Mouse (Mus musculus) layer of hippocampus, postnatal 10 days (tissue): ENCODE results near the gene Oscp1. TPM values are rescaled to one million over a fixed set of nuclear protein-coding genes. Genes with fewer than 3 reads are reported as not detected.
"Not testable (repeated sequence)": the region's sequence is repeated elsewhere in the genome, so short reads cannot be mapped to it uniquely, and the experiment has no call there.

Source experiments
- DNase-seq, 2 experiments: peaks; one replicate each; pipeline ENCODE4 v3.0.0; 2021; ENCODE audit warnings: low spot score in 2 of 2
- total RNA-seq, 2 experiments: library from RNA; stranded (reverse); gene quantifications; 2 replicates each; pipeline ENCODE4 v1.2.3; 2021

Oscp1 gene
- total RNA-seq, 2 experiments from 2014 or later, result 43.2 to 53.0 TPM

DNA sequence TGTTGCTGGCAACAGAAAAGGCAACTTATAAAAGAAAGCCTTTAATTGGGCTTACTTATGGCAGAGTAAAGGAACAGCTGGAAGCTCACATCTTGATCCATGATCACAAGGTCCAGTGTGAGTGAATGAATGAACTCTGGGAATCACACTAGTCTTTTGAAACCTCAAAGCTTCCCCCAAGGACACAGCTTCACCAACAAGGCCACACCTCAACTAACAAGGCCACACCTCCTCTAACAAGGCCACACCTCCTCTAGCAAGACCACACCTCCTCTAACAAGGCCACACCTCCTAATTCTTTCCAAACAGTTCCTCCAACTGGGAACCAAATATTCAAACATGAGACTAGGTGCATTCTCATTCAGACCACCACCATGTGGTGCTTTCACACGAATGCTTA lies 23.2 kb downstream of the Oscp1 start:
- no peak for DNase-seq

DNA sequence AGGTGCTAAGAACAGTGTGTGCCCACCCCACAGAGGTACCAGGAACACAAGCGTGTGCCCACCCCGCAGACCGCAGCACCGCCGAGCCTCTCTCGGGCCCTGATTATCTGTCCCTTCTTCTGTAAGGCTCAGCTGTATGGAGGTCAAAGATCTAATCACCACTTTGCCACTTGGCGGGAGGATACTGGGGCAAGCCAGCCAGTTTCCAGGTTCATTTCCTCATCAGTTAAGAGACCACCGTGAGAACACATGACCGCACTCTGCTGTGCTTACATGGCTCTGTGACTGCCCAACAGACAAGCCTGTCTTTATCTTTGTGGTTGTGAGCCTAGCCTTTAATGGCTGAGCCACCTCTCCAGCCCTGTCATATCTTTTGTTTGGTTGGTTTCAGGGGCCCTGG lies 24.7 kb downstream of the Oscp1 start:
- no peak for DNase-seq

DNA sequence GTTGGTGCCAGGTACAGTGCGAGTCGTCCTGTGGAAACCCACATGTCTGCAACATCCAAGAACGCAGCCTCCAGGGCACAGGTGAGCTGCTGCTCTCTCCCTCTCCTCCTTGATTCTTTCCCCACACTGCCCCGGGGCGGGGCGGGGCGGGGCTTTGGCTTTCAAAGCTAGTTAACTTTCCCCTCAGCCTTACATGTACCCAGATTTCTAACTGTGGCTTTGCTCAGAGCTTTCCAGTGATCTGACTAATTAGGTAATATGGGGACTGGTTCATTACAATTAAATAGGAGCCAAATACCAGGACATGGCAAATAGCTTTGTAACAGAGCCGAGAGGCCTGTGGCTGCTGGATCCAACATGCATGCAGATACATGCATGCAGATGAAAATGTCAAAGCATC lies 26.0 kb downstream of the Oscp1 start:
- no peak for DNase-seq

DNA sequence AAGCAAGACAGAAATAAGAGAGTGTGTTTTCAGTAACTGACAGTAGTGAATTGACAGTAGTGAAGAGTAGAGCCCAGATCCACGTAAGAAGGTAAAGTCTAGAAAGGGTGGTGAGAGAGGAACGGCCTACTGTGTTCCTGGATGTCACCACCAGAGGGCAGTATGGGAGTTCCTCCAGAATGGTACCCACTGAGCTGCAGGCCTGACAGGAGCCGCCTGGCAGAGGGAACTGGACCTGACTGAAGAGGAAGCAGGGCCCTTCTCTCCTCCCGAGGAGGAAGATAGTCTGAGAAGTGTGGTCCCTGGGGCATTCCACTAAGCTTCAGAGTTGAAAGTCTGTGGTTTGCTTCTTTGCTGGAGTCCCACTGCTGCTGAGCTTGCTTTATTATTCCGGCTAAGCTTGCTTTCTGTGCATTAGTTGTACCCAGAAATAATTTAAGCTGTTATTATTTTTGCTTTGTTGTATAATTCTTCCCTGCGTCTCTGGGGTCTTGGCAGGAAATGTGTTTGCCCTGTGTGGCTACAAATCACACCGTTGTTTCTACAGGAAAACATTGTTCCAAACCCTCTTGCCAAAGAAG lies 27.7 kb downstream of the Oscp1 start:
- DNase-seq, result peak; percentile 80 to 84

DNA sequence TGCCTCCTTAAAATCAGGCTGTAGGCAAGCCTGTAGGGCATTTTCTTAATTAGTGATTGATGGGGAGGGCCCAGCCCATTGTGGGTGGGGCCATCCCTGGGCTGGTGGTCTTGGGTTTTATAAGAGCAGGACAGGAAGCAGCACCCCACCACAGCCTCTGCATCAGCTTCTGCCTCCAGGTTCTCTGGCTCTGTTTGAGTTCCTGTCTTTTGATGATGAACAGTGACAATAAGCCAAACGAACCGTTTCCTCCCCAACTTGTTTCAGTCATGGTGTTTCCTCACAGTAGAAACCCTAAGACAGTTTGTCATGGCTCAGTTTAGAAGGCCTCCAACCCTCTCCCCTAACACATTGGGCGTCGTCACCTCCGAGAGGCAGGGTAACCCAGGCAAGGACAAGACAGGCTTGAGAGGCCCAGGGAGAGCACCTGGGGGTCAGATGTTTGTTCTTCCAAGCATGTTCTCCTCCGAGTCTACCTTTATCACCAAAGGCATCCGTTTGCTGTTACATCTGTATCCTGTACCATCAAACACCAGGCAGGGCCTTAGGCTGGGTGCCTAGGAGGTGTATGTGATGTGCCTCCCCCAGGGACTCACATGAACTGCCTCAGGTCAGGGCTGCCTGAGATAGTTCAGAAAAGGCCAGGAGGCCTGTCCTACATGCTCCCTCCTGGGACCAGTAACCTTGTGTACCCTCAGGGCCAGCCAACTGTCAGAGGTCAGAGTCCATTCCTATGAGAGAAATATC lies 31.9 kb downstream of the Oscp1 start:
- no peak for DNase-seq

DNA sequence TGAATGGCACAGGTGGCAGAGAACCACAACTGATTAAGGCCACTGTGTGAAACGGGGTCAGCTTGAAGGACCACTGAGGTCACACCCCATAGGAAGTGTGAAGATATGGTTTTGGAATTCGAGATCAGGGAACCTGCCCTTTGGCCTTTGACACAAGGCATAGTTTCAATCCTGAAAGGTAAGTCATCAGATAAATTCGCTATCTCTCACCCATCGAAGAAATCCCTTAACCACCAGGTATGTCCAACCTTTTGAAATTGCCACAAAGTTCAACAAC lies 32.4 kb downstream of the Oscp1 start:
- DNase-seq, result no peak

DNA sequence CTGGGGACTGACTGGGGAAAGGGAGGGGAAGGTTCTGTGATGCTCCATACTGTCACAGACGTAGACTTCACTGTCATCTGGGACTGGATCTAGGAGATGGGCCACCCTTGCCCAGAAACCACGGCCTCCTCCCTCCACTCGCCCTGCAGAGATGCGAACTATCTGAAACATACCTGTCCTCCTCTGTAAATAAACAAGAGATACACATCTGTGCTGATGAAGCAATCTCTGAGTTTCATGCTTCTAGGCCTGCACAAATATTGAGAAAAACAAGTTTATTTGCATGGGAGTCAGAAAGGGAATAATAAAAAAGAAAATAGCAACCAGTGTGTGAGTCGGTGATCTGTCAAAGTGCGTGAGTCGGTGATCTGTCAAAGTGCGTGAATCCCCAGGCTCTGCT lies 33.5 kb downstream of the Oscp1 start:
- DNase-seq, result no peak

DNA sequence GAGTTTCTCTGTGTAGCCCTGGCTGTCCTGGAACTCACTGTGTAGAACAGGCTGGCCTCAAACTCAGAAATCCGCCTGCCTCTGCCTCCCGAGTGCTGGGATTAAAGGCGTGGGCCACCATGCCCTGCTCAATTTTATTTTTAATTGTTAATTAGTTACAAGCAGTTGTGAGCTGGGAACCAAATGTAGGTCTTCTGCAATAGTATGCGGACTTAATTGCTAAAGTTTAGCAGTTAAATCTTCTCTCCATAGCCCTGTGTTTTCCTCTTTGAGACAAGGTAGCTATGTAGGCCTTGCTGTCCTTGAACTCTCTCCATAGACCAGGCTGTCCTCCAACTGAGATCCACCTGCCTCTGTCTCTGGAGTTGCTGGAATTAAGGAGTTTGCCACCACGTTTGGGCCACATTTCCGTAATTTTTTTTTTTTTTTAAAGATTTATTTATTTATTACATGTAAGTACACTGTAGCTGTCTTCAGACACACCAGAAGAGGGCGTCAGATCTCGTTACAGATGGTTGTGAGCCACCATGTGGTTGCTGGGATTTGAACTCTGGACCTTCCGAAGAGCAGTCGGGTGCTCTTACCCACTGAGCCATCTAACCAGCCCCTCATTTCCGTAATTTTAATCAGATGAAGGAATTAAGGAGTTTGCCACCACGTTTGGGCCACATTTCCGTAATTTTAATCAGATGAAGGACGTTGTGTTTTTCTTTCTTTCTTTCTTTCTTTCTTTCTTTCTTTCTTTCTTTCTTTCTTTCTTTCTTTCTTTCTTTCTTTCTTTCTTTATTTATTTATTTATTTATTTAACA lies 37.5 kb downstream of the Oscp1 start:
- DNase-seq, result not testable (repeated sequence)

DNA sequence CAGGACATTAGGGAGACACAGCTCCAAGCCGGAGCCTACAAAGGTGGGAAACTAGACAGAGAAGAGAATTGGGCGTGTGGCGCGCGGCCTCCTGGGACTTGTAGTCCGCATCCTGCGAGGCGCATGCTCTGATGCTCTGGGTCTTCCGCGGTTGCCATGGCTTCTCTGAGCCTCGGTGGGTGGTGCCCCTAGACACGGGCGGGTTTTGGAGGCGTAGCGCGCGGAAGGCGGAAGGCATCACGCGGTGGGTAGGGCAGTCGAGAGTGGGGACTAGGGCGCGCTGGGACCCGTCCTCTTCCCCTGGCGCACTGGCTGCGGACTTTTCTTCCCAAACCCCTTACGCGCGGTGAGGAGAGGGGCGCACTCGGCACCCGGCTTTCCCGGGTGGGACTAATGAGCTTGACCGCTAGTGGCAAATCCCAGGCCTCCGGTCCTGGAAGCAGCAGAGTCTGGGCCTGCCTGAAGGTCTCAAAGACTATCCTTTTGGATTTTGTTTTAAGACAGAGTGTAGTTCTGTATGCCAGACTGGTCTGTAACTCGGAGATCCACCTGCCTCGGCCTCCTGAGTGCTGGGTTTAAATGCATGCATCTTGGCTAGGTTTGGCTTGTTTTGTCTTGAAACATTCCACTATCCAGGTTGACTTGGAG lies 38.2 kb downstream of the Oscp1 start, which contains the start of gene Lsm10:
Gene Lsm10, plus strand, starts transcription at position 160 of the 648 bp plus-strand sequence.
- DNase-seq, result peak; percentile 90 to 95

DNA sequence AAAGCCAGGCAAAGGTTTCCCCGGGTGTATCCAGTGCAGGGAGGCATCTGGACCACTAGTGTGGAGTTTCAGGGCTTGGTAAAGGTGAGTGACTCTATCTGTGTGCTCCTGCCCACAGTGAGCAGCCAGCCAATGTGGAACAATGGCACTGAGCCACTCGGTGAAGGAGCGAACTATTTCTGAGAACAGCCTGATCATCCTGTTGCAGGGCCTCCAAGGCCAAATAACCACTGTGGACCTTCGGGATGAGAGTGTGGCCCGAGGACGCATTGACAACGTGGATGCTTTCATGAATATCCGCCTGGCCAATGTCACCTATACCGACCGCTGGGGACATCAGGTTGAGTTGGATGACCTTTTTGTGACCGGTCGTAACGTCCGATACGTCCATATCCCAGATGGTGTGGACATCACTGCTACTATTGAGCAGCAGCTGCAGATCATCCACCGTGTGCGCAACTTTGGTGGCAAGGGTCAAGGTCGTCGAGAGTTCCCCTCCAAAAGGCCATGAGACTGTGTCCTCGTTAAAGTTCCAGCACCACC lies 39.4 kb downstream of the Oscp1 start:
- no peak for DNase-seq

DNA sequence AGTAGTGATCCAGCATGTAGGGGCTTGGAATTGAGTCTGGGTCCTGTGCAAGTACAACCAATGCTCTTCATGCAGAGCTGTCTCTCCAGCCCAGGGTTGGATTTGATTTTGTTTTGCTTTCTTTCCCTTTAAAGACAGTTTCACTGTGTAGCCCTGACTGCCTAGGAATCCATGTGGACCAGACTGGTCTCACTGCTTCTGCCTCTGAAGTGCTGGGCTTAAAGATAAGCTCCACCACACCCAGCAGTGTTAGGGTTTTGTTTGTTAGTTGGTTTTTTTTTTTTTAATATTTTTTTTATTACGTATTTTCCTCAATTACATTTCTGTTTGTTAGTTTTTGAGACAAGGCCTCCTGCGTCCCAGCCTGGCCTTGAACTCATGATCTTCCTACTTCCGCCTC lies 41.0 kb downstream of the Oscp1 start:
- DNase-seq, result no peak

DNA sequence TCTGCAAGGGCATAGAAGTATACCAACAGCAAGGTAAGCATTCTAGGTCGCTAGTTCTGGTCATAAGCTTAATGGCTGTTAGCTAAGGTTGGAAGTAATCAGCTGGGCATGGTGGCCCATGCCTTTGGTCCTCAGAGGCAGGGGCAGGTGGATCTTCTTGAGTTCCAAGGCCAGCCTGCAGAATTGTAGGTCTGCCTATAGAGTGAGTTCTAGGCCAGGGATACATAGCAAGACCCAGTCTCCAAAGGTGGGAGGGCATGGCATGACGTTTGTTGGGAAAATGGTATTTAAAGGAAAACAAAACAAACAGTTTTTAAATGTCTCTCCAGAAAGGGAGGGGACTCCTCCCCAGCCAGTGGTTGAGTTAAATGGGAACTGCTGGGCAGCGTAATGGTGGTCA lies 42.4 kb downstream of the Oscp1 start:
- DNase-seq, result no peak

DNA sequence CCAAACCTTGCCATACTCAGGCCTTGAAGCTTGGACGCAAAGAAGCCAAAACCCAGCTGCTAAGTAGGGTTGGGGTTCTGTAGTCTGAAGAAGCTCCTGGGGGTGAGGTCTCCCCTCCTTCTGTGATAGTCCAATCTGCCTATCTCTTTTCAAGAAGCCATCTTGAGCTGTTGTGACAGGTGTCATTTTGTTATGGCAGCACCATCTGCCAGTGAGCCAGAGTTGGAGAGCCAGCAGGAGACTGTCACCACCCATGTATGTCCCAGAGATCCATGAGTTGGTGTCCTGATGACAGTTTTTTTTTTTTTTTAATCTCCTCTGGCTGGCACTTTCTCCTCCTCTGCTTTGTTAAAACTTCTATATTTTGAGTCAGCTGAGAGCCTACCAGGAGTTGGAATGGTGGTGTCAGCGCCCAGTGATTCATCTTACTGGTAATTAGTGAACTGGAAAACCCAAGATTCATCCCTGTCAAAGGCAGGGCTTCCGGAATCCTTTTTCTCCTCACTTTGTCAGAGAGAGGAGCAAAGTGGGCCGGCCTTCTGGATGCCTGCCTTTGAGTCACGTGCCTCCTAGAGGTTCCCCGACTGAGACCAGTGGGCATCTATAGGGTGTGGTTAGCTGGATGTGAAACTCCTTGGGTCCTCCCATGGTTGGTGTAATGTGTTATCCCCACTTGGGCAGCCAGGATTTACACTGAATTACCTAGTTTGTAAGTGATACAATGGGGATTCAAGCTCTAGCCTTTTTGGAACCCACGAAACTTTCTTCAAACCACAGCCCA lies 43.9 kb downstream of the Oscp1 start:
- DNase-seq, result no peak

DNA sequence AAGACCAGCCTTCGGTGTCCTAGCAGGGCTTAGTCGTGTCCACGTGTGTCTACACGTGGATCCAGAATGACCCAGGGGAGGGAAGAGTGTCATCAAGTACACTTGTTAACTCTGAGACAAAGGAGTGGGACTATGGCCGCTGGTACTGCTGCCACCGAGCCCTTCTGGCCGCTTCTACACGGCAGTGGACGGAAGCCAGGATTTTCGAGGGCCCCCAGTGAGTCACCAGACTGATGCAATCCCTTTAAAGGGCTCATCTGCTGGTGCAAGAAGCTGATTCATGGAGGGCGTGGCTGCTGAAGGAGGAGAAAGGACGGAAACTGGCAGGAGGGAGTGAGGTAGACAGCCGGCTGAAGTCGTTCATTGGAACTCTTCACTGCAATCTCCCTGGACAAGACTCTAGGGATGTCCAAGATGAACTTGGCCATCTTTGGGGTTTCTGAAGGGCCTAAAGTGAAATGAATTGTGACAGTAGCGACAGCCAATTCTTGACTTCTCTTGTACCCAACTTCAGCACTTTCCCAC lies 44.8 kb downstream of the Oscp1 start:
- DNase-seq, result peak; percentile 73 to 80

DNA sequence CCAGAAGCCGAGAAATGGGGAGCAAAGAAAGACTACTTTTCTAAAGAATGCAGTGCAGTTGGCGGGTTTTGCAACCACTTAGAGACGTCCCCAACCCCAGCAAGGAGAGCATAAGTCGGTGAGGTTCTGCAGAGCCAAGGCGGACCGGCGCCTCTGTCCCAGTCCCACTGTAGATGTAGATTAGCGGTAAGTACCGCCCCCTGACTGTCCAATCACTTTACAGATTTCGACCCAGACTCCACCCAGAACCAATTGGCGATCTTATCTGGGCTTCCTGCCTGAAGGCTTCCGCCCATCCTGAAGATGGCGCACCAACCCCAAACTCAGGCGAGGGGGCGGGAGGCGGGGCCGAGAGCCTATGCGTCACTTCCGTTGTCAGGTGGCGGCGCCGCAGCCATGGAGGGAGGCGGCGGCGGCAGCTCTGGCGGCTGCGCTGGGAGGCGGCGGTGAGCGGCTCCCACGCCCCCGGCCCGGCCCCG lies 45.3 kb downstream of the Oscp1 start, which contains the start of gene Stk40:
Gene Stk40, plus strand, starts transcription at position 368 of the 479 bp plus-strand sequence.
- peak; percentile 93 to 96 for DNase-seq

DNA sequence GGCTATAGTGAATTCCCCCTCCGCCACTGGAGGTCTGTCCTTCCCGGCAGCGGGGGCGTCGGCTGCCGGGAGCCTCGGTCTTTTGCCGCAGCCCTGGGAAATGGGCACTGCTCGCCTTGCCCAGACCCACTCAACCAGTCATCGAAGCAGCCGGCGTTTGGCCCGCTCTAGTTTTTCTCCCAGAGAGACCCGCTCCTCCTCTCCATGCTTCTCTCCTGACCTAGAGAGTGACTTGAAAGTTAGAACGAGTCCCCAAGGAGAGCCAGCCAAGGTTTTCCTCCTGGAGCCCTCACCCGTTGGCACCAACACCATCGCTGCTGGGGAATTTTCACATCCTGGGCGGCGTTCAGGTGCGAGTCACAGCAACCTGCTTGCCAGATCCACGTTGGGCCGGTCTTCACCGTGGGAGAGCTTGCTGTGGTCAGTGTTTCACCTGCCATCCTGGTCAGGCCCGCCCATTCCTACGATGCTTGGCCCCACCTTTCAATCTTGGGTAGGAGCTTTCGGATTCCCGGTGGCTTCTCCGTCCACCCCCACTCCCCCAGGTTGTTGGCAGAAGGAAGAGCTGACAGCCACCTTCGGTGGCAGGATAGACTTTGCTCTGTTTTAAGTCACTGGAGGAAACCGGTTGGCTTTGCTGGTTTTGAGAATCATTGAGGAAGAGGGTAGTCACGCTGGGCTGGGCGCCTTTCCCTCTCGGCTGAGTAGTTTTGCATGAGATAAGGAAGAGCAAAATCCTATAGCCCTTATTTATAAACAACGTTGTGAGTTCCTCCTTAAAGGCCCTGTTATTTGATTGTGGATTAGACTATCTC lies 46.1 kb downstream of the Oscp1 start:
- peak in 1 of 2 experiments; percentile 33 for DNase-seq

DNA sequence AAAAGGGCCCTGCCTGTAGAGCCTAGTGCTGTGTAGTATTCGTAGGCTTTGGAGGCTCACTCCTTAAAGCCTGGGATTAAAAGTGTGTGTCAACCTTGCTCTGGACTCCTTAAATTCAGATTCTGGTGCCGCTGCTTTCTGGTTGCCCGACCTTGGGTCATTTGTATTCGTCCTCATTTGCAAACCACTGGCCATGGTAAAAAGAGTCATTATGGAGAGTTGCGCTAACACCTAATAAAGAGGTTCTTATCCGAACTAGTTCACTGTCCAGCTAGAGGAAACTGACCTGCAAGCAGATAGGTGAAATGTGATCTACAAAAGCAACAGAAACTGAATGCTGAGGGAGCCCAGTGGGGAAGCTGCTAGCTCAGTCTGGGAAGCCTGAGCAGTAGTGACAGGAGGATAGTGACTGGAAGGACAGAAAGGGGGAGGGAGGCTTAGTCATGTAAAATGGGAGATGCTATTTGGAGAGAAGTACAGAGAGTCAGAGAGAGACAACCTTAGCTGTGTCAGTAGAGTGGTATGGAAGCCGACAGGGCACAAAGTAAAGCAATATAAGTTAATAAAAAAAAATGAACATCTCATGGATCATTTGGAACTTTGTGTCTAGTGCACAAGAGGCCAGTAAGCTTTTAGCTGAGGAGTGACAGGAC lies 46.9 kb downstream of the Oscp1 start:
- DNase-seq, result no peak

DNA sequence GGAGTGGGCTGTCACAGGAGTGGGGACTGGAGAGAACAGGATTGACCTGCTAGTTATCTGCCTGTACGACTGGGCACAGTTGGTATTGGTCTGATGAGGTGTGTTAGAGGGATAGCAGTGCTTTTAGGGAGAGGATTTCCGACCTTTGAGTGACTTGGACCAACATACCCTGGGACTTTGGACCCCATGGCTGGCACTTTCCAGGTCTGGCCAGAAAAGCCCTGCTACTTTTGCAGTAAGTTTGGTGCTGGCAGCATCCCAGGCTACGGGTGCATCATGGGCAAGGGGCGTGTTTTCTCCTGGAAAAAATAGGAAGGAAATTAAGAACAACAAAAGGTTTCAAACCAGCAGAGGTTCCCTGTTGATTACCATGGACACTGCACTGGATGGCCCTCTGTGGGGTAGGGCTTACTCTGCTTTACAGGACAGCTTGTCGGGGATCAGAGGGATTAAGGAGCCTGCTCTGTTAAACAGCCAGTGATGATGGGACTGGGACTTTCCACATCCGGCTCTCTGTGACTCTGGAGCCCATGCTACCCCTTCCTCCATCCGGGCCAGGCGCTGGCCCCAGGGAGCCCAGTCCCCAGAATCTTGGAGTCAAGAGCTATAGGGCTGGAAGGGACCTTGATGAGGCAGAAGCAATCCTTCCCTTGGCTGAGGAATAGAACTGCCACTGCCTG lies 49.8 kb downstream of the Oscp1 start:
- DNase-seq, result no peak
